ENCODE assay signal across 8 mouse cellular contexts in genomic region chr19:7134631-7135091, GRCm38 (mm10). TPM values are rescaled to one million over a fixed set of nuclear protein-coding genes. Genes with fewer than 3 reads are reported as not detected.
DNase-seq lines count a peak whose midpoint lies in the region; ATAC-seq and TF ChIP-seq lines count a peak whose summit lies in the region.

No protein-coding gene starts in this region.

- H3K36me3 ChIP-seq in spleen, adult 2 months (ENCODE audit: control insufficient read depth, insufficient read depth, low read length): no peaks in the 10 kb centered on the region
- H3K36me3 ChIP-seq in liver, postnatal 0 days (replicated peaks; ENCODE audit: insufficient read depth, low read length): no peaks in the 10 kb centered on the region

- H3K27me3 ChIP-seq in spleen, adult 2 months (ENCODE audit: control insufficient read depth, insufficient read depth, low read length): no peaks in the 10 kb centered on the region
- no peaks in the 10 kb centered on the region for H3K27me3 ChIP-seq in liver, postnatal 0 days (ENCODE audit: insufficient read depth, low read length)

- peaks cover 11% of the 10 kb centered on the region; the same call in 1 of the 2 replicates for H3K4me1 ChIP-seq in spleen, adult 2 months (ENCODE audit: control insufficient read depth, insufficient read depth, insufficient read length)
- H3K4me1 ChIP-seq in liver, postnatal 0 days (ENCODE audit: insufficient read depth): peaks cover 24% of the 10 kb centered on the region

- no peaks in the 10 kb centered on the region for H3K9me3 ChIP-seq in liver, postnatal 0 days (ENCODE audit: low read length)

- DNase-seq in spleen, adult 2 months (ENCODE audit: low read depth in 1 of 2, low spot score in 2 of 2): no peak
- DNase-seq in spleen, adult 18-20 months: no peak
- DNase-seq in heart, adult 18-20 months: peak; percentile 54 to 68
- peak; percentile 78 for DNase-seq in kidney, adult 11 months
- DNase-seq in liver, postnatal 0 days: peak; percentile 54
- DNase-seq in MN1 (ENCODE audit: low spot score): no peak
- DNase-seq in testis, postnatal 14 days (ENCODE audit: low spot score): no peak
- DNase-seq in spleen, postnatal 4 days (ENCODE audit: low spot score in 2 of 2): no peak

- ATAC-seq in liver, postnatal 0 days: peak; percentile 39

- peak overlapping the region; percentile 65 for H3K4me2 ChIP-seq in liver, postnatal 0 days (ENCODE audit: low read depth, low read length)

- 85% methylated on average over 17 of the region's 17 CpGs for WGBS in spleen, adult 2 months
- 60% methylated on average over 17 of the region's 17 CpGs for whole genome bisulfite sequencing in liver, postnatal 0 days (ENCODE audit: insufficient replicate concordance)

- H3K4me3 ChIP-seq in spleen, adult 2 months (ENCODE audit: extremely low read depth, insufficient read depth, insufficient read length): no peak overlapping the region
- no peak overlapping the region for H3K4me3 ChIP-seq in liver, postnatal 0 days (ENCODE audit: low read depth, low read length)

- no peak for TF ChIP-seq CTCF in spleen, adult 2 months (IDR thresholded peaks at IDR 0.05; ENCODE audit: extremely low read depth, insufficient read depth, insufficient read length, insufficient replicate concordance)
- TF ChIP-seq CTCF in liver, postnatal 0 days (IDR thresholded peaks at IDR 0.05; ENCODE audit: low read depth): no peak

- TF ChIP-seq EP300 in liver, postnatal 0 days (IDR thresholded peaks at IDR 0.05; ENCODE audit: low read depth): no peak

- 0 out of 2 replicates have a peak overlapping the region, but pooled peaks have one; percentile 4 for H3K27ac ChIP-seq in spleen, adult 2 months (ENCODE audit: insufficient read depth, low read length)
- H3K27ac ChIP-seq in liver, postnatal 0 days (ENCODE audit: low read depth): peak overlapping the region; percentile 87

- 0 out of 2 replicates have a peak overlapping the region, but pooled peaks have one; percentile 21 for H3K9ac ChIP-seq in liver, postnatal 0 days (replicated peaks)

- TF ChIP-seq POLR2A in spleen, adult 2 months (IDR thresholded peaks at IDR 0.05; ENCODE audit: low read depth, low read length): no peak

RNA-seq across cellular contexts. Expression of gene Flrt1, which starts 29.1 kb away (rescaled TPM):
- polyA plus RNA-seq in spleen, adult 2 months (2012; rRNA removed): 0.14 and 0.16 TPM in 2 replicates
- 1 to 10 TPM in 1 of 2 experiments, under 1 TPM in 1; 0.82 to 1.4 TPM for total RNA-seq in heart, adult 18-20 months (2021)
- 0.12 and 0.21 TPM in 2 replicates for polyA plus RNA-seq in liver, postnatal 0 days (2015; fragmentation: Nextera tagmentation; extraction: Ambion mirVana)

Comparison
In these comparisons a context has a peak if more than half of its experiments do, and no peak if none do; other contexts are left out.
1. DNase-seq: peak in heart, adult 18-20 months (2 of 2), kidney, adult 11 months (single experiment) and liver, postnatal 0 days (single experiment); none in spleen, adult 2 months (0 of 2), spleen, adult 18-20 months (0 of 2), MN1 (single experiment), testis, postnatal 14 days (single experiment) and spleen, postnatal 4 days (0 of 2).